Mouse (Mus musculus): ENCODE results near the gene Carmil2. TPM values are rescaled to one million over a fixed set of nuclear protein-coding genes. Genes with fewer than 3 reads are reported as not detected.

Gene Carmil2
- total RNA-seq (2015; ENCODE audit: low replicate concordance) (4.7 and 5.4 TPM in 2 replicates), total RNA-seq (2017; ENCODE audit: low replicate concordance) (4.2 and 7.0 TPM in 2 replicates)

DNA sequence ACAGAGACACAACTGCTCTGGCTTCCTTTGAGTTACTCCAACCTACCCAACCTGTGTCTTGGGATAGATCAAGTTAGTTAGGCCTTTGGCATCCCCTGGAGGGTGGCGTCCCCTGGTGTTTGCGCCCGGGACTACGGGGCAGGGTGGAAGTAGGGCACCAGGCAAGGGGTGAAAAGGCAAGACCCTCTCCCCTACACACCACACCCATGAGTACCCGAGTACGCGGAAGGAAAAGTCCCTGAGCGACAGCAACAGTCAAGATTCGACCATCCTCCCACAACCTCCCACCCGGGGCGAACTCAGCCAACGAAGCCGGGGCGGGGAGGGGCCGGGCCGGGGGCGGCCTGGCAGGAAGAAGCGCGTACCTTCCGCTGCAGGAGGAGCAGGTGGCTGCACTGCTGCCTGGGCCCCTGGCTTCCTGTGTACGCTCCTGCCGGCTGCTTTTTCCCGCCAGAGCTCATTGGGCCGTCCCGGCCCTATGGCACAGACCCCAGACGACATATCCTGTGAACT is at the start of gene Carmil2:
TSS of gene Carmil2 (plus strand) at position 479 of the 513 bp plus-strand sequence.
- ATAC-seq (replicated peaks; ENCODE audit: low FRiP score, poor library complexity, severe bottlenecking): 0 out of 2 replicates have a peak, but pooled peaks have one; percentile 33

DNA sequence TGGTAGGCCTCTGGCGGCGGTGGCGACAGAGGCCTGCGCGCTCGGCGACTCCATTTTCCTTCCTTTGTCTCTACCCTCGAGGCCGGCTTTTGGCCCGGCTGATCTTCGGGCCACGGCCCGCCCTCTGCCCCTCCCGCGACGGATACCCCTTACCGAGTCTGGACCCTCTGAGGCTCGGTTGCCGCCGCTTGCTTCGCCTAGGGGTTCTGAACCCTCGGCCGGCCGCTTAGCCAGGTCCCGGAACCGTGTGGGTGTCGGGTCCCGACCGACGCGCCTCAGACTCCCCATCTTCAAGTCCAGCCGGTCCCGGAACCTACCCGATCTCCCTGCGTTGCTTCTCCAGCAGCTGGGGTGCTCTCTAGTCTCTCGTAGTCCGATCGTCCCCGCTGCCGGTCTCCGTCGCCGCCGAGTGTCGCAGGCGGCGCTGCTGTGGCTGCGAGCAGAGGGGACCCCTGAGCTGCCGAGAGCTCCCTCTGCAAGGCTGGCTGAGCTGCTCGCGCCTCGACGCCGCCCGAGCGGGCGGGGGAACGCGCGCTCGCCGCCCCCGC is 49.0 kb upstream of the Carmil2 start, which contains the start of gene Agrp:
TSS of gene Agrp (minus strand) at position 431 of the 548 bp plus-strand sequence.
- ATAC-seq (replicated peaks; ENCODE audit: low FRiP score, poor library complexity, severe bottlenecking): peak; percentile 22

DNA sequence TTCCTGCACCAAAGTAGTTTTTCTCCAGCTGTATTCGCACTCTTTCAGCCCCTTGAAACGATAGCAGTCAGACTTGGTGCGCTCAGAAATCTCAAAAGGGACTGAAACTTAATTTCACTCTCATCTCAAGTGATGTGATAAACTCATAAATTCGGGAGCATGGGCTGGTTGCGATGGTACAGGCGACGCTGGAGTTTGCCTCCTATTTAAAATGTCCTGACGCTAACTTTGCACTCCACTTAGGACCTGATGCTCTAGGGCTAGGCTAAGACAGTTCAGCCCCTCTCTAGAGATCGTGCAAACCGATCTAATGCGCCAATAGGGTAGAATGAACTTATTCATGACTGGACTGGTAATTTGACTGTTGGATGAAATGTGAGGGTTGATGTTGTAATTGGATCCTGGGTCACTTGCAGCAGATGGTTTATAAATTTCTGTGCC is 48.5 kb upstream of the Carmil2 start:
- no peak for ATAC-seq (replicated peaks; ENCODE audit: low FRiP score, poor library complexity, severe bottlenecking)

DNA sequence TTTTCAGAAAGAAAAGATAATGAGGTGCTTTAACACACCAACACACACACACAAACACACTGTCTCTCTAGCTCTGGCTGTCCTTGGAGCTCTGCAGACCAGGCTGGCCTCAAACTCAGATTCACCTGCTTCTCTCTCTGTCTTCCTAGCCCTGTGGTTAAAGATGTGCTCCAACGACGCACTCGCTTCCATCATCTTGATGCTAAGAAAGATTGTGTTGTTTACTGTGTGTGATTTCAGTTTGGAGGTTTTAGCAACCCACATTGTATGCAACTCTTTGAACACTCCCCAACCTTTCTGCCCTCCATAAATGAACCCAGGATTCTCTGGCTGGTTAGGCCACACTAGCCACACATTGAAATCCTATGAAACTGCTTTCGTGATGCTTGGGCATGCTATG is 47.6 kb upstream of the Carmil2 start:
- ATAC-seq (replicated peaks; ENCODE audit: low FRiP score, poor library complexity, severe bottlenecking): no peak

DNA sequence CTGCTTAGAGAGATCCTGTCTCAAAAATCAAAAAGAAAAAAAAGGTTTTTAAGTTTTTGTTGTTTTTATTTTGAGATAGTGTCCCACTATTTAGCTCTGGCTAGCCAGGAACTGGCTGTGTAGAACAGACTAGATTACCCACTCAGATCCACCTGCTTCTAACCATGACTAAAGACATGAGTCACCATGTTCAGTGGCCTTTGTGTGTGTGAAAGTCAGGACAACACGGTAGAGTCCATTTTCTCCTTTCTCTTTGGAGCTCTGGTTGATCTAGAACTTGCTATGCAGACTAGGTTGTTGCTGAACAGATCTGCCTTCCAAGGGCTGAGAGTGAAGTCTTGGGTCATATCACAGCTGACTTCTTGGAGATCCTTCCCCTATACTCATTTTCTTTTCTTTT is 46.2 kb upstream of the Carmil2 start:
- no peak for ATAC-seq (replicated peaks; ENCODE audit: low FRiP score, poor library complexity, severe bottlenecking)

DNA sequence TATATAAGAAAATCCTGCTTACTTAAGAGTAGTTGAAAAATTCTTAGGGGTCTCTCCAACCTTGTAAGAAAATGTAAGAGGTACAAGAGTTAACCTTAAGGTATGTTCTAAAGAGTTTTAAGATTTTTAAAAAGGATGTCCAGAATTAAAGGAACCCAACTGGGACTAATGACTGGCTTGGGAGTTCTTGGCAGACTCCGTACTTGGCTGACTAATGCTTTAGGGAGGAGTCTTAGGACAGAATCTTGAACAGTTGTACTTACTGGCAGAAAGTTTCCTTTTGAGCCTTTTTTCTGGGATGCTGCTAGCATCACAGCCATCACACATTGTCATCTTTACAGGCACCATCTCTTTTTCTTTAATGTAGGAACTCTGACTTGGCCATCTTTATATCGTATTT is 45.6 kb upstream of the Carmil2 start:
- no peak for ATAC-seq (replicated peaks; ENCODE audit: low FRiP score, poor library complexity, severe bottlenecking)

DNA sequence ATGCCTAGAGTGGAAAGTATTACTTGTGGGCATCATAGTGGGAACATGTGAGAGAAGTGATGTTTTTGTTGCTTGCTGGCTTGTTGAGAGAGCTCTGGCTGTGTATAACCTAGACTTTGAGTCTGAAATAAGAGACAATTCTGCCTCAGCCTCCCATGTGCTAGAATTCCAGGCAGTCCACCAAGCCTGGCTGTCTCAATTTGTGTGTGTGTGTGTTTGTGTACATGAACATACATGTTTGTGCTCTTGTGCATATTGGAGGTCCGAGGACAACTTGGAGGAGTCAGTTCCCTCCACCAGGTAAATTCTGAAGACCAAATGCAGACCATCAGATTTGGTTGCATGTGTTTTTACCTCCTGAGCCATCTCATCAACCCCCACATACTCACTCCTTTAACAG is 40.9 kb upstream of the Carmil2 start:
- no peak for ATAC-seq (replicated peaks; ENCODE audit: low FRiP score, poor library complexity, severe bottlenecking)

DNA sequence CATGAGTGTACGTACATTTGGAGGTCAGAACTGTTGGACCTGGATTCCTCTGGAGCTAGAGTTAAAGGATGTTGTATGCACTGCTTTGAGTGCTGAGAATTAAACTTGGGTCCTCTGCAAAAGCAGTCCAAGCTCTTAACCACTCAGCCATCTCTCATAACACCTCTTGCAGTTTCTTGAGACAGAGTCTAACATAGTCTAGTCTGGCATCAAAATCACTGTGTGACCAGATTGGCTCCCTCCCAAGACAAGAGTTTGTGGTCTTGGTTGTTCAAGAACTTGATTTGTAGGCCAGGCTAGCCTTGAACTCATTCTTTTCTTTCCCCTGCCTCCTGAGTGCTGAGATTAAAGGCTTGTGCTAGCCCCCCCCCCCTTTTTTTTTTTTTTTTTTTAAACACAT is 37.1 kb upstream of the Carmil2 start:
- ATAC-seq (replicated peaks; ENCODE audit: low FRiP score, poor library complexity, severe bottlenecking): no peak

DNA sequence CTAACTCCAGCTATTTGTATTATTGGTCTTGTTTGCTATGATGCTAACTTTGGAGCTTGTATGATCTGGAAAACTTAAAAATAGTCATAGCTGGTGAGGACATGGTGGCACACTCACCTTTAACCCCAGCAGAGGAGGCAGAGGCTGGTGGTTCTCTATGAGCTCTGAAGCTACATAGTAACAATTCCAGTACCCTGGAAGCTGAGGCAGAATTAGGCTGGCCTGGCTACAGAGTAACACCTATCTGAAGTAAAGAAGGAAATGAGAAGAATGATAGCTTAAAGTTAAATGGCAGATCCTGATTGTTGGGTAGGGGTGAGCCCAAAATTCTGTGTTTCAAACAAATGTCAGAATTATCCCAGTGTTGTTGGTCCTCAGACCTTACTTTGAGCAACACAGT is 28.4 kb upstream of the Carmil2 start:
- no peak for ATAC-seq (replicated peaks; ENCODE audit: low FRiP score, poor library complexity, severe bottlenecking)

DNA sequence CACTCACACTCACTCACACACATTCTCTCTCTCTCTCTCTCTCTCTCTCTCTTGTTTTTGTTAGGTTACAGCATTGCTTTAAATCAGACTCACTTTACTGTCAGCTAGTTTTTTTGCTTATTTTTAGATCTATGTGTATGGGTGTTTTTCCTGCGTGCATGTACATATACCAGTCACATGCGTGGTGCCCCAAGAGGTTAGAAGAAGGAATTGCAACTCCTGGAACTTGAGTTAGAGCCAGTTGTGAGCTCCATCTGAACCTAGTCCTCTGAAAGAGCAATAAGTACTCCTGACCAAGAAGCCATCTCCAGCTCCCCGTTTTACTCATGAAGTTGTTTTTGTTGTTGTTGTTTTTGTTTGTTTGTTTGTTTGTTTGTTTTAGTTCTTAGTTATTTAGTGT is 24.9 kb upstream of the Carmil2 start:
- ATAC-seq (replicated peaks; ENCODE audit: low FRiP score, poor library complexity, severe bottlenecking): no peak; the same call in 1 of the 2 replicates

DNA sequence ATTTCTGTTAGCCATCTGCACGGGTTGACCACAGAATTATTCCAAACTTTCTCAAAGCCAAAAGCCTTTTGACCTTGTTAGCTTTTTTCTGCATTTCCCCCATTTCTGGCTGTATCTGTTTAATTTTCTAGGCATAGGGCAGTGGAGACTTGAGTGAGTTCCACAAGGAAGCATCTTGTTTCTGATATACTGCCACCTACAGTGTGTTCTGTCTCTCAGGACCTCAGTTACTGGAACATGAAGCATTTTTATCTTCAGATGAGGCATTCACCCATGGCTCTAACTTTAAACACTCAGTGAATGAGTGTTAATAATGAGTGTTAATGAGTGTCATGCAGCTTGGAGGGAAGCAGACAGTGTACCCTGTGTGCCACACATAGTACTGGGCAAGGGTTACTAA is 8.2 kb upstream of the Carmil2 start:
- ATAC-seq (replicated peaks; ENCODE audit: low FRiP score, poor library complexity, severe bottlenecking): no peak

DNA sequence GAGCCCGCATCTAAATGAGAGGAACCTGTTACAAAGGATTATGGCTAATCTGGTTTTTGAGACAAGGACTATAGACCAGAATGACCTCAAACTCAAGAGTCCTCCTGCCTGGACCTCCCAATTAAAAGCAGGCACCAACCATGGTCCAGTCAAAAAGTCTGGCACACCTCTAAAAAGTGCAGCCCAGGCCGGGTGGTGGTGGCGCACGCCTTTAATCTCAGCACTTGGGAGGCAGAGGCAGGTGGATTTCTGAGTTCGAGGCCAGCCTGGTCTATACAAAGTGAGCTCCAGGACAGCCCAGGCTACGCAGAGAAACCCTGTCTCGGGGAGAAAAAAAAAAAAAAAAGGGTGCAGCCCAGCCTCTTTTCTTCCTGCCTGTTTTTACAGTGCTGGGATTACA is 749 bp upstream of the Carmil2 start:
- ATAC-seq (replicated peaks; ENCODE audit: low FRiP score, poor library complexity, severe bottlenecking): no peak

DNA sequence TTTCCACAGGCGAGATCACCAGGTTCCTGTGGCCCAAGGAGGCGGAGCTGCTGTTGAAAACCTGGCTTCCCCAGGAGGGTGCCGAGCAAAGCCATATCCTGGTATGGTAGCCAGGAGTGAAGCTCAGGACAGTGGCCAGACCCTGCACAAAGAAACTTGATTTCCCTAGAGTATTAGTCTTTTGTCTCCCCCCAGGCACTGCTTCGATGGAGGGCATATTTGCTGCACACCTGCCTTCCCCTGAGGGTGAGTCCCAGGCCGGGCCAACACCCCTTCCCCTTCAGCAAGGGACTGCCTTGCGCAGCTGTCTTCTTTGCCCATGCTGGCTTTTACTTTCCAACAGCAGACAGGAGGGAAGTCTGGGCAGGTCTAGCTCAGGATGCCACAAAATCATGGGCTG is 477 bp downstream of the Carmil2 start:
- no peak for ATAC-seq (replicated peaks; ENCODE audit: low FRiP score, poor library complexity, severe bottlenecking)

DNA sequence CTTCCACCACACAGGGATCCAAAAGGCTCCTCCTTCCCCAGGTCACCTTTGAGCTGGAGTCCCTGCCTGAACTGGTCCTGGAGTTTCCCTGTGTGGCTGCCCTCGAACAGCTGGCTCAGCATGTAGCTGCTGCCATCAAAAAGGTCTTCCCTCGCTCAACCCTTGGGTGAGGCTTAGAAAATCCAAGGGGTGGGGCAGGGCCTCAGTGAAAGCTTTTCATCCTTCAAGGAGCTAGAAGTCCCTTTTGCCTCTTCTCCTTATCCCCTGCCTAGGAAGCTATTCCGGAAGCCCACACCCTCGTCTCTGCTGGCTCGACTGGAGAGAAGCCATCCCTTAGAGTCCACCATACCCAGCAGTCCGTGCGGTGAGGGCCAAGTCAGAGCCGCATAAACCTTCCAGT is 1.4 kb downstream of the Carmil2 start:
- no peak for ATAC-seq (replicated peaks; ENCODE audit: low FRiP score, poor library complexity, severe bottlenecking)

DNA sequence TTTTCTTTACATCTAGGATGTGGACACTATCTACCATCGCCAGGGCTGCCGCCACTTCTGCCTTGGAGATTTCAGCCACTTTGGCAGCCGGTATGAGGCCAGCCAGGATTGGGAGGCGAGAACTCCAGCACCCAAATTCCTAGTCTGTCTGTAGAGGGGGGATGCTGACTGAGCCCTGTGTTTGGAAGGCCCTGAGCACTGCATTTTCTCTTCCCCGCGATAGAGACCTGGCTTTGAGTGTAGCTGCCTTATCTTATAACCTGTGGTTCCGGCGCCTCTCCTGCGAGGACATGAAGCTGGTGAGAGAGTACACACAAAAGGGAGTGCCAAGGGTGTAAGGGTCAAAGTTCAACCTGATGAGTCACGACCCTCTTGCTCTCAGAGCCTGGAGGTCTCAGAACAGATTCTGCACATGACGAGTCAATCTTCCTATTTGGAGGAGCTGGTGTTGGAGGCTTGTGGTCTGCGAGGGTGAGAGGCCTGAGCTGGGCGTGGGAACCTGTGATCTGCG is 2.2 kb downstream of the Carmil2 start:
- no peak for ATAC-seq (replicated peaks; ENCODE audit: low FRiP score, poor library complexity, severe bottlenecking)

DNA sequence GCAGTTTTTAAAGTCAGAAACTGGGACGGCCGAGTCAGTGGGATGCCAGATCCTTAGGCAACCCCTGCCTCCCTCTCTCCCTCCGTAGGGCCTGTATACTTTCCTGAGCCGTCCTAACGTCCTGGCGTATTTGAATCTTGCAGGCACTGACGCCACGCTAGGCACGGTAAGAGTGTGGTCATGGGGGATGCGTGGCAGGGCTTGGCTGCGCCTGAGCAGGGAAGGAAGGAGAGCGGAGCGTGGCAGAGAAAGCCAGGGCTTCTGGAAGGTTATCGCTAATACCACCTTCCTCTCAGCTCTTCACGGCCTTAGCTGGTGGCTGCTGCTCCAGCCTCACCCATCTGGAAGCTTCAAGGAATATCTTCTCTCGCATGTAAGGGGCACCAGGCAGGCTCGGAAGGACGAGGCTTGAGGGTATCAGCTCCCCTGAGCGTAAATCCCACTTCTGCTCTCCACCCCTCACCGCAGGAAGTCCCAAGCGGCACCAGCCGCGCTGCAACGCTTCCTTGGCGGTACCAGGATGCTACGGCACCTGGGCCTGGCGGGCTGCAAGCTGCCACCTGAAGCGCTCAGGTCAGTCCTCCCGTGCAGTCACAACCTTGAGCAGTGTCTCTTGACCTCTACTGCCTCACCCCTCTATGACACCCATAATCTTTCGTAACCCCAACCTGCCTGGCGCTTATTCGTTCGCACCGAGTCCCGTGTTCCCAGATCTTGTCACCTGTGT is 3.3 kb downstream of the Carmil2 start:
- no peak for ATAC-seq (replicated peaks; ENCODE audit: low FRiP score, poor library complexity, severe bottlenecking)

DNA sequence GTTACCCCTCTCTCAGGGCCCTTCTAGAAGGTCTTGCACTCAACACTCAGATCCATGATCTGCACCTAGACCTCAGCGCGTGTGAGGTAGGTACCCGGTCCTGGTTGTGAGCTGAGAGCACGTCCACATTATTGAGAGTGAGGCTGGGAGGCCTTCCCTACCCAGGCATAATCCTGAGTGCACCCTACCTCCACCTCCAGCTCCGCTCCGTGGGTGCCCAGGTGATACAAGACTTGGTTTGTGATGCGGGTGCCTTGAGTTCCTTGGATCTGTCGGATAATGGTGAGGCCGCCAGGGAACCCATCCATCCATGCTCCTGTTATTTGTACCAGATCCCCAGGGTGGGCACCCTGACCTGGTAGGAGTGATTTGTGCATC is 3.9 kb downstream of the Carmil2 start:
- no peak for ATAC-seq (replicated peaks; ENCODE audit: low FRiP score, poor library complexity, severe bottlenecking)

DNA sequence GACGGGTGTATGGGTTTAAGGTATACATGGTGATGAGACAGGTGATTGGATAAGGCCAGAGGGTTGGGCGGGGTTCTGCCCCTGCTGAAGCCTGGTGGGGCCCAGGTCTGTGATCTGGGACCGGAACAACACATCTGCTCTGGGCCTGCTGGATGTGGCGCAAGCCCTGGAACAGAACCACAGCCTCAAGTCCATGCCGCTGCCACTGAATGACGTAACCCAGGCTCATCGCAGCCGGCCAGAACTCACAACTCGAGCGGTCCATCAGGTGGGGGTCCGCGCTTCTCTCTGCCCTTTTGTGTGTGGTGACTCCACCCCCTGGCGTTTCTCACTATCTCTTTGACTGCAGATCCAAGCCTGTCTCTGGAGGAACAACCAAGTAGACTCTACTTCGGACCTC is 4.9 kb downstream of the Carmil2 start:
- no peak for ATAC-seq (replicated peaks; ENCODE audit: low FRiP score, poor library complexity, severe bottlenecking)

DNA sequence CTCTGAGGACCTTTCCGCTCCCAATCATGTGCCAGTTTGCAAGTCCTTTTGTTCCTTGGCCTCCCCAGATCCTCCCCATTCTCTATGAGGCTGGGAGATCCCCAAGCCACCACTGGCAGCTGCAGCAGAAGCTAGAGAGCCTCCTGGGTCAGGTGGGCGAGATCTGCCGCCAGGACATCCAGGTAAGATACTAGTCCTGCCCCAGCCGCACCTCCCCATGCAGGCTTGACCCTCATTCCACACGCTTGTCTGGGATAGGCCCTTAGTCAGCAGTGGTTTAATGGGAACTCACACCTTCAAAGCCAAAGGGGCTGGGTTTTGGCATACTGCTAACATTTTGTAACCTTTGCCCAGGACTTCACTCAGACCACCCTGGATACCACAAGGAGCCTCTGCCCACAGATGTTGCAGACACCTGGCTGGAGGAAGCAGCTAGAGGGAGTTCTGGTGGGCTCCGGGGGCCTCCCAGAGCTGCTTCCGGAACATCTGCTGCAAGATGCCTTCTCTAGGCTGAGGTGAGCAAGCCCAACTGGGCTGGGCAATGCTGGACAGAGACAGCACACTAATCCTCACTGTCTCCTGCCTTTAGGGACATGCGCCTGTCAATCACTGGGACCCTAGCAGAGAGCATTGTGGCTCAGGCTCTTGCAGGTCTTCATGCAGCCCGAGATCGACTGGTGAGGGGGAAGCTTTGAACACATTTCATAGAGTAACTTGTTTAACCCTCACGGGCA is 6.5 kb downstream of the Carmil2 start:
- no peak for ATAC-seq (replicated peaks; ENCODE audit: low FRiP score, poor library complexity, severe bottlenecking)

DNA sequence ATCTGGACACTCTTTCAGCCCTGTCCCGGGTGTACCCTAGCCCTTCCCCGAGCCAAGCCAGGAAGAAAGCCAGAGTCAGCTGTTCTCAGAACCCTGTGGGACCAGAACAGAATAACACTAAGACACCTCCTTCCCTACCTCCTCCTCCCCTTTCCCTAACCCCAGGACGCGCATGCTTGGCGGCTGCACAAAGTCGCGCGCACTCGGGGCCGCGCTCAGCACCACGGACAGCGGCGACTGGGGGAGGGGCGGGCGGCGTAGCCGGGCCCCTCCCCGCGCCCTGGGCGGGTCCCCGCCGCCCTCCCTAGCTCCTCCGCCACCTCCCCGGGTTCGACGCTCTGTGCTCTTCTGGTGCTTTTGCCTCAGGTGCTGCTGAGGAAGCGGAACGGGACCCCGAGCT is 7.6 kb downstream of the Carmil2 start:
- ATAC-seq (replicated peaks; ENCODE audit: low FRiP score, poor library complexity, severe bottlenecking): no peak
